Mouse (Mus musculus): ENCODE measurements around the gene Kcnj12.

The Kcnj12 gene

GRCm38 (mm10) chr11:61109707-61110106 is 87.3 kb downstream of the Kcnj12 start:
- DNase-seq (ENCODE audit: low spot score in 2 of 2), result no peak

GRCm38 (mm10) chr11:61110113-61110512 is 87.7 kb downstream of the Kcnj12 start:
- no peak for DNase-seq (ENCODE audit: low spot score in 2 of 2)

GRCm38 (mm10) chr11:61110928-61111327 is 88.6 kb downstream of the Kcnj12 start:
- no peak for DNase-seq (ENCODE audit: low spot score in 2 of 2)

GRCm38 (mm10) chr11:61111472-61111871 is 89.1 kb downstream of the Kcnj12 start:
- no peak for DNase-seq (ENCODE audit: low spot score in 2 of 2)

- no peak for DNase-seq (ENCODE audit: low spot score in 2 of 2)
These were observed 90.1 kb downstream of the Kcnj12 start for GRCm38 (mm10) chr11:61112323-61112995.

- DNase-seq (ENCODE audit: low spot score in 2 of 2), result no peak
These were observed 93.9 kb downstream of the Kcnj12 start for GRCm38 (mm10) chr11:61116226-61116625.

- no peak for DNase-seq (ENCODE audit: low spot score in 2 of 2)
These were observed 97.7 kb downstream of the Kcnj12 start for GRCm38 (mm10) chr11:61119996-61120583.
